Mouse (Mus musculus): ENCODE measurements around the gene Mup6. TPM values are rescaled to one million over a fixed set of nuclear protein-coding genes. Genes with fewer than 3 reads are reported as not detected.
"Not testable (repeated sequence)": the region's sequence is repeated elsewhere in the genome, so short reads cannot be mapped to it uniquely, and the experiment has no call there.

The Mup6 gene
- total RNA-seq (2015; ENCODE audit: low replicate concordance) (not detected in 2 replicates), total RNA-seq (2017; ENCODE audit: low replicate concordance) (not detected in 2 replicates)

GRCm38 (mm10) chr4:59963405-59964344 lies at the start of gene Mup6:
Mup6 (plus strand) TSS chr4:59964294.
- no peak for ATAC-seq (replicated peaks; ENCODE audit: low FRiP score, poor library complexity, severe bottlenecking)

DNA sequence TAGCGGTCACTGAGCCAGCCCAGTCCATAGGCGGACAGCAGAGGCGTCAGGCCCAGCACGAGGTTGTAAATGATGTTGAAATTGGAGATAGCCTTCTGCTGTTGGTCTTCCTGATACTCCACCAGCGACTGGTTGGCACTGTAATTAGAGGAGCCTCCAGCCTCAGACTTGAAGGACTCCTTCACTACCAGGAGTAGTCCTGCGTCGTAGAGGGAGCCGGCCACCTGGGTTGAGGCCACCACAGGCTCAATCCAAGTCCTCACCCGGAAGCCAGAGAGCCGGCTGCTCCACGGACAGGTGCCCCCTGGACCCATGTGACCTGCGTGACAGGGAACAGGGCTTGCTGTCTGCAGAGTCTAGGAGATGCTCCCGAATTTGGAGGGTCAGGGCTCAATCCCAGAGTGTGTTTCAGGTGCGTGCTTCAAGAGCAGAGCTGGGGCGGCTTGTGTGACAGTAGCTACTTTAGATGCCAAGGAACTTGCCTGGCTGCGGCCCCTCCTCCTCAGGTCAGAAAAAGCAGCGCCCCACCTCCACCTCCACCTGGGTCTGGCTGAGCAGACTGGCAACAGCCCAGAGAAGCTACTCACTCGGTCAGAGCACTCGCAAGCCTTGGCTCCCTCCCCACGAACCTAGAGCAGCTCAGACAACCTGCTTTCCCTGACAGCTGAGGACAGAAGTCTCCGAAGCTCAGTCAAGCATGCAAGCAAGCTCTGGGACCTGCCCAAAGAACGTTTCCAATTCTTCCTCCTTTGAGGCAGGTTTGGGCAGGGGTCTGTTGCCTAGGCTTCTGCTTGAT lies 49.3 kb upstream of the Mup6 start, which contains the start of gene Slc46a2:
Gene Slc46a2 (minus strand): TSS at position 449 of the 796 bp plus-strand sequence.
- ATAC-seq (replicated peaks; ENCODE audit: low FRiP score, poor library complexity, severe bottlenecking) = no peak

- no peak for ATAC-seq (replicated peaks; ENCODE audit: low FRiP score, poor library complexity, severe bottlenecking)
Observed at GRCm38 (mm10) chr4:59917966-59918365, 46.1 kb upstream of the Mup6 start.

GRCm38 (mm10) chr4:59925082-59925481 lies 39.0 kb upstream of the Mup6 start:
- no peak for ATAC-seq (replicated peaks; ENCODE audit: low FRiP score, poor library complexity, severe bottlenecking)

DNA sequence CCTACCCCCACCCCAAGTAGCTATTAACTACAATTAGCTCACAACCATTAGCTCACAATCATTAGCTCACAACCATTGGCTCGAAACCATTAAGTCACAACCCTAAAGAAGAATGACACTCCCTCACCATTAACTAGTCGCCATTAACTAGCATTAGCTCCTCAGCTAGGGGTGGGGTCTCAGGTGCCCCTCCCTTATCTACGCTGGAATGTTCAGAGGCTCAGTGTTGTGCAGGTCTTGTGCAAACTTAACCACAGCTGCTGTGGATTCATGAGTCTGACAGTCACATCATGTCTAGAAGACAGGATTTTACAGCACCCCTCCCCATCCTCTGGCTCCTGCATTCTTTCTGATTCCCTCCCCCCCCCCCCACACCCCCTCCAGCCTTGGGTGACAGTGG lies 36.4 kb upstream of the Mup6 start:
- no peak for ATAC-seq (replicated peaks; ENCODE audit: low FRiP score, poor library complexity, severe bottlenecking)

GRCm38 (mm10) chr4:59928347-59928746 lies 35.7 kb upstream of the Mup6 start:
- no peak for ATAC-seq (replicated peaks; ENCODE audit: low FRiP score, poor library complexity, severe bottlenecking)

- no peak for ATAC-seq (replicated peaks; ENCODE audit: low FRiP score, poor library complexity, severe bottlenecking)
Observed at GRCm38 (mm10) chr4:59932505-59933281, 31.4 kb upstream of the Mup6 start.

GRCm38 (mm10) chr4:59937543-59937942 lies 26.6 kb upstream of the Mup6 start:
- no peak for ATAC-seq (replicated peaks; ENCODE audit: low FRiP score, poor library complexity, severe bottlenecking)

GRCm38 (mm10) chr4:59960610-59961009 lies 3.5 kb upstream of the Mup6 start, which contains the start of gene Mup4:
Mup4 (minus strand) TSS chr4:59960710.
- no peak for ATAC-seq (replicated peaks; ENCODE audit: low FRiP score, poor library complexity, severe bottlenecking)

GRCm38 (mm10) chr4:59997894-59998293 lies 33.8 kb downstream of the Mup6 start:
- not testable (repeated sequence) for ATAC-seq (replicated peaks; ENCODE audit: low FRiP score, poor library complexity, severe bottlenecking)

GRCm38 (mm10) chr4:60020141-60020540 lies 56.0 kb downstream of the Mup6 start:
- not testable (repeated sequence) for ATAC-seq (replicated peaks; ENCODE audit: low FRiP score, poor library complexity, severe bottlenecking)

GRCm38 (mm10) chr4:60029334-60030111 lies 65.4 kb downstream of the Mup6 start:
- ATAC-seq (replicated peaks; ENCODE audit: low FRiP score, poor library complexity, severe bottlenecking) = not testable (repeated sequence)

Other genes with a start within 250 kb of the Mup6 start
- 4.2 and 11.1 TPM in 2 replicates for gene Inip, start 162.7 kb upstream of the Mup6 start, total RNA-seq (2015; ENCODE audit: low replicate concordance)
- 7.0 and 14.1 TPM in 2 replicates for gene Inip, start 162.7 kb upstream of the Mup6 start, total RNA-seq (2017; ENCODE audit: low replicate concordance)
- 2.5 and 3.7 TPM in 2 replicates for gene Snx30, start 158.5 kb upstream of the Mup6 start, total RNA-seq (2015; ENCODE audit: low replicate concordance)
- 2.1 and 2.5 TPM in 2 replicates for gene Snx30, start 158.5 kb upstream of the Mup6 start, total RNA-seq (2017; ENCODE audit: low replicate concordance)
- gene Slc46a2, start 49.2 kb upstream of the Mup6 start, total RNA-seq (2015; ENCODE audit: low replicate concordance) = not detected in 2 replicates
- gene Slc46a2, start 49.2 kb upstream of the Mup6 start, total RNA-seq (2017; ENCODE audit: low replicate concordance) = not detected in 2 replicates
- not detected in 2 replicates for gene Mup4, start 3.6 kb upstream of the Mup6 start, total RNA-seq (2015; ENCODE audit: low replicate concordance)
- gene Mup4, start 3.6 kb upstream of the Mup6 start, total RNA-seq (2017; ENCODE audit: low replicate concordance) = not detected in 2 replicates
- gene Mup7, start 106.2 kb downstream of the Mup6 start, total RNA-seq (2015; ENCODE audit: low replicate concordance) = not detected in 2 replicates
- 0.34 TPM in 1 of 2 replicates, not detected in the other for gene Mup7, start 106.2 kb downstream of the Mup6 start, total RNA-seq (2017; ENCODE audit: low replicate concordance)
- gene Mup2, start 190.0 kb downstream of the Mup6 start, total RNA-seq (2015; ENCODE audit: low replicate concordance) = not detected in 2 replicates
- gene Mup2, start 190.0 kb downstream of the Mup6 start, total RNA-seq (2017; ENCODE audit: low replicate concordance) = not detected in 2 replicates

Data from erythroblast, adult 5-6 weeks (primary cell).